Mouse (Mus musculus): Measurements from ENCODE around the gene Kdm5b. TPM values are rescaled to one million over a fixed set of nuclear protein-coding genes. Genes with fewer than 3 reads are reported as not detected.

Gene Kdm5b
- polyA plus RNA-seq, 1 experiment = 44.5 TPM

- TF ChIP-seq GATA1 (IDR thresholded peaks at IDR 0.05; ENCODE audit: low read length) = no peak
Measured at GRCm38 (mm10) chr1:134614988-134615387, 55.0 kb downstream of the Kdm5b start.

GRCm38 (mm10) chr1:134617656-134618055 is 57.7 kb downstream of the Kdm5b start:
- TF ChIP-seq GATA1 (IDR thresholded peaks at IDR 0.05; ENCODE audit: low read length) = no peak

GRCm38 (mm10) chr1:134625325-134625724 is 65.4 kb downstream of the Kdm5b start:
- no peak for TF ChIP-seq GATA1 (IDR thresholded peaks at IDR 0.05; ENCODE audit: low read length)

- peak; percentile 24 for TF ChIP-seq GATA1 (IDR thresholded peaks at IDR 0.05; ENCODE audit: low read length)
Measured at GRCm38 (mm10) chr1:134629455-134629854, 69.5 kb downstream of the Kdm5b start.

- TF ChIP-seq GATA1 (IDR thresholded peaks at IDR 0.05; ENCODE audit: low read length) = no peak
Measured at GRCm38 (mm10) chr1:134634296-134634695, 74.3 kb downstream of the Kdm5b start.

GRCm38 (mm10) chr1:134636245-134636644 is 76.3 kb downstream of the Kdm5b start:
- TF ChIP-seq GATA1 (IDR thresholded peaks at IDR 0.05; ENCODE audit: low read length) = no peak

GRCm38 (mm10) chr1:134636684-134637083 is 76.7 kb downstream of the Kdm5b start:
- TF ChIP-seq GATA1 (IDR thresholded peaks at IDR 0.05; ENCODE audit: low read length) = no peak

GRCm38 (mm10) chr1:134638041-134638440 is 78.1 kb downstream of the Kdm5b start:
- TF ChIP-seq GATA1 (IDR thresholded peaks at IDR 0.05; ENCODE audit: low read length) = no peak

- no peak for TF ChIP-seq GATA1 (IDR thresholded peaks at IDR 0.05; ENCODE audit: low read length)
Measured at GRCm38 (mm10) chr1:134638522-134638921, 78.6 kb downstream of the Kdm5b start.

- no peak for TF ChIP-seq GATA1 (IDR thresholded peaks at IDR 0.05; ENCODE audit: low read length)
Measured at GRCm38 (mm10) chr1:134639460-134639859, 79.5 kb downstream of the Kdm5b start.

GRCm38 (mm10) chr1:134641507-134641906 is 81.5 kb downstream of the Kdm5b start:
- TF ChIP-seq GATA1 (IDR thresholded peaks at IDR 0.05; ENCODE audit: low read length) = no peak

- TF ChIP-seq GATA1 (IDR thresholded peaks at IDR 0.05; ENCODE audit: low read length) = no peak
Measured at GRCm38 (mm10) chr1:134643702-134644101, 83.7 kb downstream of the Kdm5b start.

GRCm38 (mm10) chr1:134645408-134646200 is 85.6 kb downstream of the Kdm5b start:
- no peak for TF ChIP-seq GATA1 (IDR thresholded peaks at IDR 0.05; ENCODE audit: low read length)

GRCm38 (mm10) chr1:134646261-134646962 is 86.4 kb downstream of the Kdm5b start, which contains the start of gene Syt2:
Gene Syt2, plus strand, starts transcription at chr1:134646677.
- TF ChIP-seq GATA1 (IDR thresholded peaks at IDR 0.05; ENCODE audit: low read length) = no peak

GRCm38 (mm10) chr1:134646963-134647282 is 87.0 kb downstream of the Kdm5b start:
- TF ChIP-seq GATA1 (IDR thresholded peaks at IDR 0.05; ENCODE audit: low read length) = no peak

GRCm38 (mm10) chr1:134647591-134647990 is 87.6 kb downstream of the Kdm5b start:
- no peak for TF ChIP-seq GATA1 (IDR thresholded peaks at IDR 0.05; ENCODE audit: low read length)

GRCm38 (mm10) chr1:134650816-134651215 is 90.8 kb downstream of the Kdm5b start:
- no peak for TF ChIP-seq GATA1 (IDR thresholded peaks at IDR 0.05; ENCODE audit: low read length)

All from G1E-ER4 (cell line).